Mouse (Mus musculus): Measurements from ENCODE around the gene Capsl. TPM values are rescaled to one million over a fixed set of nuclear protein-coding genes. Genes with fewer than 3 reads are reported as not detected.

The Capsl gene
- polyA plus RNA-seq, 1 experiment from 2014 or later: 5.8 TPM

DNA sequence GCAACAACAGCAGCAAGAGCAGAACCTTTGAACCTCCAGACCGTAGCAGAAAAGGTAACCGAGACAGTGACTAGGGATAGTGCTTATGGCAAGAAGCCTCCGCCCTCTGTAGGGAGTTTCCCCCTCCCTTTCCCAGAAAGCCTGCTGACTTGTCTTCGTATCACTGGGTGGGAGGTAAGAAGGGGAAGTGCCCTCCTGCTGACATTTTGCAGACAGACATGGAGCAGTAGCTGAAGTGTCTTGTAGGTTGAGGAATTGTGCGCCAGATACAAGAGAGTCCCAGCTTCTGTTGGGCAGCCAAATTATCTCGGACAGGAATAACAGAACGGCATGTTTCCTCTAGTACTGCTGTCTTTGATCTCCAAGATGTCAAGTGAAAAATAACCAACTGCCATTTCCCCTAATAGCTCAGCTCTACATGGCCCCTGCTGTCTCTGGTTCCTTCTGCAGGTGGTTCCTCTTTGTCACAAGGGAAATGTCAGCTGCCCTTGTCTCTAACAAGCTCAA lies 27.7 kb downstream of the Capsl start:
- no peak overlapping the region for H3K4me3 ChIP-seq (ENCODE audit: low read depth, low read length)
- no peaks in the 10 kb centered on the region for H3K27me3 ChIP-seq (ENCODE audit: control insufficient read depth, insufficient read depth, low read depth, low read length)
- no peak overlapping the region for H3K27ac ChIP-seq (ENCODE audit: low read length)
- no peaks in the 10 kb centered on the region for H3K9me3 ChIP-seq (replicated peaks; ENCODE audit: control insufficient read depth, low read length, poor library complexity, severe bottlenecking)
- H3K36me3 ChIP-seq (ENCODE audit: control insufficient read depth, insufficient read depth, low read length): no peaks in the 10 kb centered on the region
- H3K4me2 ChIP-seq (ENCODE audit: low read length): no peak overlapping the region
- WGBS: 71% methylated on average over 7 of the region's 7 CpGs
- H3K4me1 ChIP-seq (ENCODE audit: control insufficient read depth, insufficient read depth, low read length): no peaks in the 10 kb centered on the region
- ATAC-seq: no peak
- no peak overlapping the region for H3K9ac ChIP-seq (ENCODE audit: low read depth, low read length)

DNA sequence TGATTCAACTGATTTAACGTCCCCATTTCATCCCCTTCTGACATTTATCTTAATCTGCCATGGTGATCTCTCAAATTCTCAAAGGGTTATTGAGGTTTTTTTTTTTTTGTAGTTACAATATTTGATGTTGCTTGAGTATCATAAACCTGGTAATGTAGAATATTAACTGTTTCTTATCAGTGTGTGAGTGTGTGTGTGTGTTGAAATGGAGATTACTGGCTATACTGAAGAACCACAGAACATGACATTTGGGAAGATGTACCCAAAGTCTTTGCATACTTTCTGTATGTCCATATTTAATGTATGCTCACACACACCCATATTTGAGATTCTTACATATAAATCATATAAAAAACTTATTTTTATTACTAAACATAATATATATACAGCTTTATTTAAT lies 28.2 kb downstream of the Capsl start:
- 22% methylated on average over 1 of the region's 1 CpGs for WGBS

DNA sequence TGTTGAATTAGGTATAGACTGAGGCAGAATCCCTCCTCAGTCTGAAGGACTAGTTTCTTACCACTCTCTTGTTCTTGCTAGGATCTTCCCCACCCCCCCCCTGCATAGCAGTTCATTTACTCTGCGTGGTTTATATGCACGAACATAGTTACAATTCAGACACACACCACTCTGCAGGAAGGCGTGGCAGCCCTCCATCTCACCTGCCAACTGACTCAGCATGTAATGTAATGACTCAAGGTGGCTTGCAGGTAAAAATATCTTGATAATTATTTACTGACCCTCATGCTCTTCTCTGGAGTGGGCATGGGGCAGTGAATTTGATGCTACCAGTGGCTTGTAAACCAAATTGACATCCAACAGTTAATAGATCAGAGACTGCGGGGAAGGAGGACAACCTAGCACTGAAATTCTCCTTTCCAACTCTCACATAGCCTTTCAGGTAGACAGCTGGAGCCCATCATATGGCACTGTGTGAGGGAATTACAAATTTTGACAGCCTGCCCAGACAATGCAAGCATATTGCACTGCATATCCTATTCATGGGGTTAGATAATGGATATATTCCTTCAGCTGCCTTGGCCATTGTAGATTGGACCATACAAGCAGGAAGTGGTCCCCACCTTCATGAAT lies 35.3 kb downstream of the Capsl start:
- Histone ChIP-seq H3K4me1 (ENCODE audit: control insufficient read depth, insufficient read depth, low read length) (no peaks in the 10 kb centered on the region), H3K9me3 (replicated peaks; ENCODE audit: control insufficient read depth, low read length, poor library complexity, severe bottlenecking) (no peaks in the 10 kb centered on the region), H3K36me3 (ENCODE audit: control insufficient read depth, insufficient read depth, low read length) (no peaks in the 10 kb centered on the region), H3K27me3 (ENCODE audit: control insufficient read depth, insufficient read depth, low read depth, low read length) (no peaks in the 10 kb centered on the region), H3K4me2 (ENCODE audit: low read length) (no peak overlapping the region), H3K27ac (ENCODE audit: low read length) (no peak overlapping the region), H3K9ac (ENCODE audit: low read depth, low read length) (no peak overlapping the region), H3K4me3 (ENCODE audit: low read depth, low read length) (no peak overlapping the region)
- ATAC-seq: no peak
- WGBS: 85% methylated on average over 4 of the region's 4 CpGs

More for the DNA sequence above, 28.2 kb downstream of the Capsl start:
- Histone ChIP-seq H3K27me3 (ENCODE audit: control insufficient read depth, insufficient read depth, low read depth, low read length) (no peaks in the 10 kb centered on the region), H3K4me1 (ENCODE audit: control insufficient read depth, insufficient read depth, low read length) (no peaks in the 10 kb centered on the region), H3K4me3 (ENCODE audit: low read depth, low read length) (no peak overlapping the region), H3K4me2 (ENCODE audit: low read length) (no peak overlapping the region), H3K36me3 (ENCODE audit: control insufficient read depth, insufficient read depth, low read length) (no peaks in the 10 kb centered on the region), H3K9ac (ENCODE audit: low read depth, low read length) (no peak overlapping the region), H3K9me3 (replicated peaks; ENCODE audit: control insufficient read depth, low read length, poor library complexity, severe bottlenecking) (no peaks in the 10 kb centered on the region), H3K27ac (ENCODE audit: low read length) (no peak overlapping the region)
- no peak for ATAC-seq

DNA sequence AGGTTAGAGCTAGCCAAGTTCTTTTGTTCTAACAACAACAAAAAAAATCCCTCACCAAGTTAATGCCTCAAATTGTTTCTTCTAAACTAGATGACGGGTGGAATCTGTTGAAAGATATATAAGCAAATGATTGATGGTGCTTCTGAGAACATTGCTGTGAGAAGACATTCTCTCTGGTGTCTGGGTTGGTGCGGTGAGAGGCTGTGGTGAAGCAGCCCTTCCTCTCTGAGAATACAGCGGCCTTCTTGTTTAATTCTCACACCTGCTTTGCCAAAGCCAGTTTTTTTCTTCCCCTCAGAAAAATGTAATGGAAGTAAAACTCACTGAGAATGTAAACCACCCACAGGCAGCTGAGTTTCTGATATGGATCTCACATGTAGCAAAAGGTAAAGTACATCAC lies 36.3 kb downstream of the Capsl start:
- no peak for ATAC-seq
- 73% methylated on average over 3 of the region's 3 CpGs for WGBS
- no peaks in the 10 kb centered on the region for H3K27me3 ChIP-seq (ENCODE audit: control insufficient read depth, insufficient read depth, low read depth, low read length)

DNA sequence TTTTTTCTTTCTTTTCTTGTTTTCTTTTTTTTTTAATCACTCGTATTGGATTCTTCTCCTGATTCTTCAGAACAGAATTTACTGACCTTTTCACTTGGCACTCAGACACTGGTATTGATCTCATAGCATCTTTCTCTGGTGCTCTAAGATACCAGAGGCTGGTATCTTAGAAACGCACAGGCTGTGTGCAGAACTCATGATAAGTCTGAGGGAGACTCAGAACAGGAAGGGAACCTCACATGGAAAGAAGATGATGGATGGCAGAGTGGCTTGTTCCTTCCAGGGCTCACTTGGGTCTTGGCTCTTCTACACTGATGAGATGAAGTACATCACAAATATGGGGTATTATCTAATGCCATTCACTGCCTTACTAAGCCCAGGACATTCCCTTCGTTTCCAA lies 36.8 kb downstream of the Capsl start:
- no peaks in the 10 kb centered on the region for H3K4me1 ChIP-seq (ENCODE audit: control insufficient read depth, insufficient read depth, low read length)
- H3K4me2 ChIP-seq (ENCODE audit: low read length): no peak overlapping the region
- WGBS: 57% methylated on average over 3 of the region's 3 CpGs
- no peaks in the 10 kb centered on the region for H3K27me3 ChIP-seq (ENCODE audit: control insufficient read depth, insufficient read depth, low read depth, low read length)
- no peaks in the 10 kb centered on the region for H3K9me3 ChIP-seq (replicated peaks; ENCODE audit: control insufficient read depth, low read length, poor library complexity, severe bottlenecking)
- H3K36me3 ChIP-seq (ENCODE audit: control insufficient read depth, insufficient read depth, low read length): no peaks in the 10 kb centered on the region
- no peak overlapping the region for H3K9ac ChIP-seq (ENCODE audit: low read depth, low read length)
- no peak overlapping the region for H3K27ac ChIP-seq (ENCODE audit: low read length)
- ATAC-seq: no peak
- H3K4me3 ChIP-seq (ENCODE audit: low read depth, low read length): no peak overlapping the region

More for the DNA sequence above, 36.3 kb downstream of the Capsl start:
- H3K4me1 ChIP-seq (ENCODE audit: control insufficient read depth, insufficient read depth, low read length): no peaks in the 10 kb centered on the region
- H3K9me3 ChIP-seq (replicated peaks; ENCODE audit: control insufficient read depth, low read length, poor library complexity, severe bottlenecking): no peaks in the 10 kb centered on the region
- no peak overlapping the region for H3K9ac ChIP-seq (ENCODE audit: low read depth, low read length)
- H3K27ac ChIP-seq (ENCODE audit: low read length): no peak overlapping the region
- H3K4me2 ChIP-seq (ENCODE audit: low read length): no peak overlapping the region
- H3K4me3 ChIP-seq (ENCODE audit: low read depth, low read length): no peak overlapping the region
- no peaks in the 10 kb centered on the region for H3K36me3 ChIP-seq (ENCODE audit: control insufficient read depth, insufficient read depth, low read length)

DNA sequence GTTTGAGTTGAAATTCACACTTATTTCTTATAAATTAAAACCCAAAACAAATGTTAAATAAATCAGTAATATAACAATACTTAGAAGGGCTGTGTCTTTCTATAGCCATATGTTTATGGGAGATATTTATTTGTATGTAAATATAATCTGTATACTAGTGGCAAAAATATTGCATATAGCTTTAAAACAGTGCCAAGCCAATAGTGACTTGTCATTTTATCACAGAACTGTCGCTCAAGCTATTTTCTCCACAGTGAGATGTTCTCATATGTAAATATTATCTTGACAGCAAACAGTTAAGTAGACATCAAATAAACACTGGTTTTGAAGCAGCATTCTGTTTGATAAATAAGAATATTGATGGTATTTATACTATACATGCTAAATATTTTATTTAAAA lies 37.4 kb downstream of the Capsl start:
- Histone ChIP-seq H3K9ac (ENCODE audit: low read depth, low read length) (no peak overlapping the region), H3K27me3 (ENCODE audit: control insufficient read depth, insufficient read depth, low read depth, low read length) (no peaks in the 10 kb centered on the region), H3K36me3 (ENCODE audit: control insufficient read depth, insufficient read depth, low read length) (no peaks in the 10 kb centered on the region), H3K4me3 (ENCODE audit: low read depth, low read length) (no peak overlapping the region), H3K4me2 (ENCODE audit: low read length) (no peak overlapping the region), H3K27ac (ENCODE audit: low read length) (no peak overlapping the region), H3K9me3 (replicated peaks; ENCODE audit: control insufficient read depth, low read length, poor library complexity, severe bottlenecking) (no peaks in the 10 kb centered on the region), H3K4me1 (ENCODE audit: control insufficient read depth, insufficient read depth, low read length) (no peaks in the 10 kb centered on the region)
- ATAC-seq: no peak
- 87% methylated on average over 1 of the region's 1 CpGs for WGBS

DNA sequence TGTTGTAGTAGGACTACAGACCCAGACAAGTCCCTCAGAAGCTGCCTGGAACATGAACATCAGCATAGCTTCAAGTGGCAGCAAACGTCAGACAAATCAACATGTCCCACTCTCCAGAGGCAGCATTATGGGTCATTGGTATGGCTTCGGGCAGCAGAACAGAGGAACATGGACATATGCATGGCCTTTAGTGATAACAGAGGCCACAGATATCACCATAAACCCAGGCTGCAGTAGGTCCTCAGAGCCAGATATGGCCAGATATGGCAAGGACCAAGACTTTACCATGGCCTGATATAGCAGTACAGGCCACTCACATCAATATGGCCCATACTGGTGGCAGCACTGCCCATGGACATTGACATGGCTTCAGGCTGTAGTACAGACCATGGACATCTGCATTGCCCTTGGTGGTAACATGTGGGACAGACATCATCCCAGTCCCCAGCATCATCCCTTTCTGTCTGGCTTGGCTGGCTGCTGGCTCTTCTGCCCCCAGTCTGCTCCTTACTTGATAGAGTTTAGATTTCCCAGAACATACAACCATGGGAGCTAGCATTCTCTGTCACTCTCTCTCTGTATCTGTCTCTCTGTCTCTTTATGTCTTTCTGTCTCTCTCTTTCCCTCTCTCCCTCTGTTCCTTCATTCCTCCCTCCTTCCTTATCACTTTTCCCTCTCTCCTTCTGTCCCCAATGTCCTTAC lies 53.7 kb downstream of the Capsl start:
- ATAC-seq: no peak
- H3K4me2 ChIP-seq (ENCODE audit: low read length): no peak overlapping the region
- WGBS: 88% methylated on average over 2 of the region's 2 CpGs

DNA sequence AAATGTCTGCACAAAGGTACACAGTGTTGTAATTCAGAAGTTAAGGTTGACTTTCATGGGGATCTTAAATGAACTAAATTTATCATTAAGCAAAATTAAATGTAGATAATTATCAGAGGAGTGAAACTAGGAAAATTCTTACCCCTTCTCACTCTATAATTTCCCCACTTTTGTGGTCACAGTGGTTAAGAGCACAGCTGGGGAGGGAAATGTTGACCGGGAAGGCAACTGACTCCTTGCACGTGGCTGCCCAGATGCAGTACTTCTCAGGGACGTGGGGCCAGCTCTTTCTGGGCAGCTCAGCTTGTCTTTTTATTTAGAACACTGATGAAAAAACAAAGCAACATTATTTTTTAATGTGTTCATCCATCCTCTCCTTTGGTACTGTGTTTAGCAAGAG lies 56.2 kb downstream of the Capsl start:
- ATAC-seq: no peak
- Histone ChIP-seq H3K27me3 (ENCODE audit: control insufficient read depth, insufficient read depth, low read depth, low read length) (no peaks in the 10 kb centered on the region), H3K9me3 (replicated peaks; ENCODE audit: control insufficient read depth, low read length, poor library complexity, severe bottlenecking) (no peaks in the 10 kb centered on the region), H3K4me1 (ENCODE audit: control insufficient read depth, insufficient read depth, low read length) (no peaks in the 10 kb centered on the region), H3K9ac (ENCODE audit: low read depth, low read length) (no peak overlapping the region), H3K36me3 (ENCODE audit: control insufficient read depth, insufficient read depth, low read length) (no peaks in the 10 kb centered on the region), H3K27ac (ENCODE audit: low read length) (no peak overlapping the region), H3K4me2 (ENCODE audit: low read length) (no peak overlapping the region), H3K4me3 (ENCODE audit: low read depth, low read length) (no peak overlapping the region)
- 77% methylated on average over 3 of the region's 3 CpGs for WGBS

More for the DNA sequence above, 53.7 kb downstream of the Capsl start:
- Histone ChIP-seq H3K27me3 (ENCODE audit: control insufficient read depth, insufficient read depth, low read depth, low read length) (no peaks in the 10 kb centered on the region), H3K9ac (ENCODE audit: low read depth, low read length) (no peak overlapping the region), H3K4me3 (ENCODE audit: low read depth, low read length) (no peak overlapping the region), H3K4me1 (ENCODE audit: control insufficient read depth, insufficient read depth, low read length) (no peaks in the 10 kb centered on the region), H3K36me3 (ENCODE audit: control insufficient read depth, insufficient read depth, low read length) (no peaks in the 10 kb centered on the region), H3K27ac (ENCODE audit: low read length) (no peak overlapping the region), H3K9me3 (replicated peaks; ENCODE audit: control insufficient read depth, low read length, poor library complexity, severe bottlenecking) (no peaks in the 10 kb centered on the region)
